Mouse (Mus musculus) lung, postnatal 0 days (tissue): Measurements from ENCODE around the gene Hoxb8.

Experiments
- CTCF ChIP-seq: IDR thresholded peaks from 2 replicates; pipeline ENCODE4 v1.5.1; 2016; ENCODE audit warnings: antibody characterized with exemption, mild to moderate bottlenecking
- EP300 ChIP-seq: IDR thresholded peaks from 2 replicates; pipeline ENCODE4 v1.6.1; 2016; ENCODE audit warnings: antibody characterized with exemption, mild to moderate bottlenecking, control low read depth

- TF ChIP-seq CTCF, result no peak
- TF ChIP-seq EP300, result no peak
Observed at GRCm38 (mm10) chr11:96325747-96326212, 44.1 kb downstream of the Hoxb8 start.
